Mouse (Mus musculus) megakaryocyte-erythroid progenitor cell, adult 5 weeks (primary cell): ENCODE results near the gene Rtn1. TPM values are rescaled to one million over a fixed set of nuclear protein-coding genes. Genes with fewer than 3 reads are reported as not detected.

Experiments
- polyA plus RNA-seq: library from polyadenylated mRNA; stranded (reverse); fragments of >175 nt; gene quantifications from 2 replicates; pipeline ENCODE4 v1.2.3, GENCODE M21; 2012

The Rtn1 gene
- 0.29 and 0.53 TPM in 2 replicates for polyA plus RNA-seq

GRCm38 (mm10) chr12:72408954-72409353, at the start of gene Rtn1:
Gene Rtn1, minus strand, starts transcription at chr12:72409054.

GRCm38 (mm10) chr12:72441839-72442576, 33.2 kb upstream of the Rtn1 start, which contains the start of gene Lrrc9:
Gene Lrrc9, plus strand, starts transcription at chr12:72441866.

GRCm38 (mm10) chr12:72184929-72185328, 223.9 kb downstream of the Rtn1 start, which contains the start of gene Ccdc175:
Gene Ccdc175, minus strand, starts transcription at chr12:72185029.

Other genes starting within 250 kb of the Rtn1 start
- gene Ccdc175, start 224.0 kb downstream of the Rtn1 start, polyA plus RNA-seq = not detected in 2 replicates
- 0.11 TPM in 1 of 2 replicates, not detected in the other for gene Lrrc9, start 32.8 kb upstream of the Rtn1 start, polyA plus RNA-seq
- 0.64 and 0.86 TPM in 2 replicates for gene Pcnx4, start 127.3 kb upstream of the Rtn1 start, polyA plus RNA-seq
- not detected in 2 replicates for gene Gm4756, start 240.6 kb upstream of the Rtn1 start, polyA plus RNA-seq